Mouse (Mus musculus) olfactory bulb, adult 2 months (tissue): ENCODE data around the gene Selplg.
"Not testable (repeated sequence)": the region's sequence is repeated elsewhere in the genome, so short reads cannot be mapped to it uniquely, and the experiment has no call there.

Experiments used
- CTCF ChIP-seq: fragments of 200-500 bp; IDR thresholded peaks from 2 replicates; pipeline ENCODE4 v1.5.1; 2012; ENCODE audit warnings: low read depth, mild to moderate bottlenecking, low read length, moderate library complexity; ENCODE audit not compliant: insufficient read depth
- POLR2A ChIP-seq: fragments of 200-500 bp; IDR thresholded peaks from 2 replicates; pipeline ENCODE4 v1.6.1; 2012; ENCODE audit warnings: mild to moderate bottlenecking, low read depth, low read length, moderate library complexity; ENCODE audit not compliant: insufficient read depth

DNA sequence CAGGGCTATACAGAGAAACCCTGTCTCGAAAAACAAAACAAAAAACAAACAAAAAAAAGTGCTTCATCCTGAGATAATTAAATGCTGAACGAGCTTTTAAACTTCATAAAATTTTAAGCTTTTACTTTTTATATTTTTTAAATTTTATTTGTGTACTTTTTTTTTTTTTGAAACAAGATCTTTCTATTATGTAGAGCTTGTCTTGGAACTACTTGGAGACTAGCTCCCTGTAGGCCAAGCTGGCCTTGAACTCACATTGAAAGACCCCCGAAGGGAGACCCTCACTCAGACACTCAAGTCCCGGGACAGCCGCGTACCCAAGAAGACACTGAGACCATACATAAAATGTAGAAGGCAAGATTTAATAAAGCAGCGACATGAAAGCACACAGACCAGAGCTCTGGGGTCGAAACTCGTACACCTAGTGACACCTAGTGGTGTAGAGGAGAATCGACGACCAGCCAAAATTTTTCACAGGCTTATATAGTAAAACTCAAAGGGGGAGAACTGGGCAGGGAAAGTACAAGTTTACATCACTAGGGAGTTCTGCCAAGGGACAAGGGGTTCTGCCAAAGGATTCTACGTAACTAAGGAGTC, 20.5 kb downstream of the Selplg start:
- TF ChIP-seq CTCF, POLR2A: not testable (repeated sequence)
